Mouse (Mus musculus) layer of hippocampus, adult 11-12 months (tissue): Measurements from ENCODE around the gene Zbtb37.

Source experiments
- DNase-seq: peaks from one replicate; pipeline ENCODE4 v3.0.0; 2022; ENCODE audit warnings: low spot score

Gene Zbtb37

DNA sequence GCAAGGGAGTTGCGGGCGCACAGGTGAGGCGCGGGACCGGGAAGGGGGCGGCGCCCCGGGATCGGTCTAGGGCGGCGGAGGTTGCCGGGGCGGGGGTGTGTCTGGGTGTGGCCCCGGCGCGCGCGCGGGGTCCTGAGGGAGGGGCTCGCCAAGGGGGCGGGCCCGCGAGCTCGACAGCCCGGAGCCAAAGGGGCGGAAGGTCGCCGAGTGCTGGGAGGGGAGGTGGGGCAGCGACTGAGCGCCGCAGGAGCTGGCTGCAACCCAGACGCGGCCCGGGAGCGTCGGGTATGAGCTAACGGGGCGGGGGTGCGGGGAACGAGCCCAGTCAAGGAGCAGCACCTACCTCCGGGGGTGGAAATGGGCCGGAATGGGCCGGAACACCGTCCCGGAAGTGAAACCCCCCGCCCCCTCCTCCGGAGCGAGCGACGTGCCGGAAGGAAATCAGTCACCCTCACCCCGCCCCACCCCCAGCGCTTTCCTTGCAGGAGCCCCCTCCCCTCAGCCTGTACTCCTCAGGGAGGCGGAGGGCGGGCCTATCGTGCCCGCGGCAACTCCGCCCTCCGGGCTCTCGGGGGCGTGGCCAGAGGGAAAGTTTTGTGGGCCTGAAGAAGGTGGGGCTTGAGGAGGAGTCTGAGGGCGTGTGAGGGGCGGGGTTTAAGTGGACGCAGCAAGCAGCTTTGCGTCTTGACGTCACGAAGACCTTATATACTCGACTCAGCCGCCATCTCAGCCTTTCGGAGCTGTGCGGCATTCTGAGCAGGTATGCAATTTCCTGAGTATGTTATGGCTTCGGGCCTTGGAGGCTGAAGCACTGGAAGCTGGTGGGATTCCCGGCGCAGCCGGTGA, at the start of gene Zbtb37:
TSS of gene Zbtb37 (minus strand) at position 415 of the 846 bp plus-strand sequence.
- DNase-seq: peak; percentile 99

DNA sequence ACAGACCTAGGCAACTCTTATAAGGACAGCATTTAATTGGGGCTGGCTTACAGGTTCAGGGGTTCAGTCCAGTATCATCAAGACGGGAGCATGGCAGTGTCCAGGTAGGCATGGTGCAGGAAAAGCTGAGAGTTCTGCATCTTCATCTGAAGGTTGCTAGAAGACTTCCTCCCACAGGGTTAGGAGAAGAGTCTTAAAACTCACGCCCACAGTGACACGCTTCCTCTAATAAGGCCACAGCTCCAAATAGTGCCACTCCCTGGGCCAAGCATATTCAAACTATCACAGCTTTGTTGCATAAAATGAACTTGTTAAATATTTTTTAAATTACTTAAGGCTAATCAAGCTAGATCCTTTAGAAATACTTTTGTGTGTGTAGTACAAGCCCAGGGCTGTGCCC, 42.6 kb upstream of the Zbtb37 start:
- DNase-seq: no peak

DNA sequence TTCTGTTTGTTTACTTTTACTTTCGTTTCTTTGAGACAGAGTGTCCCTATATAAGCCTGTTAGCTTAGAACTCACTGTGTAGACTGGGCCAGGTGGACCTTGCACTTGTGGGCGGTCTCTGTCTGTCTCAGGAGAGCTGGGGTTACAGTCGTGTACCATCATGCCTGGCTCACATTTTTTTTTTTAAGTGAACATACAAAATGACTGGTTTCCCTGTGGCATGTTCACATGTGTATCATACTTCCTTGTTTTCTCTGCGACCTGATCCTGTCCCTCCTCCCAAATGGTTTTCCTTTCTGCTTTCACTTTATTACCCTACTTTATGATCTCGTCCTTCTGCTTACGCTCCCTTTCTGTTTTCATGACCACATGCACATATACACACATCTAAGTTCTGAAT, 41.6 kb upstream of the Zbtb37 start:
- DNase-seq: no peak

DNA sequence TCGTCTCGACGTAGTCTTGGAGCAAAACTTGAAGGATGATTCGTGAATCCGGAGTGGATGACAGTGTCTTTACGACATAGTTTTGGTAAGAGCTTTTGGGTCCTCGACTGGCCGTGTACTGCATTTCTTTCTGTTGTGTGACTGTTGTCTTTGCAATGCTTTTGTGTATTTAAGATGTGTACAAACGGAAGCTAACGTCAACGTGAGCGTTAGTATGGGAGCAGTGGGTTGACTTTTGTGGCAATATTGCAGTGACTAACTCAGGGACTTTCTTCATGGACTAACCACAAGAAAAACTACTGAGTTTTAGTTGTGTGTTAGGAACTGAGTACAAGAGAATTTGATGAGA, 36.6 kb upstream of the Zbtb37 start:
- no peak for DNase-seq

DNA sequence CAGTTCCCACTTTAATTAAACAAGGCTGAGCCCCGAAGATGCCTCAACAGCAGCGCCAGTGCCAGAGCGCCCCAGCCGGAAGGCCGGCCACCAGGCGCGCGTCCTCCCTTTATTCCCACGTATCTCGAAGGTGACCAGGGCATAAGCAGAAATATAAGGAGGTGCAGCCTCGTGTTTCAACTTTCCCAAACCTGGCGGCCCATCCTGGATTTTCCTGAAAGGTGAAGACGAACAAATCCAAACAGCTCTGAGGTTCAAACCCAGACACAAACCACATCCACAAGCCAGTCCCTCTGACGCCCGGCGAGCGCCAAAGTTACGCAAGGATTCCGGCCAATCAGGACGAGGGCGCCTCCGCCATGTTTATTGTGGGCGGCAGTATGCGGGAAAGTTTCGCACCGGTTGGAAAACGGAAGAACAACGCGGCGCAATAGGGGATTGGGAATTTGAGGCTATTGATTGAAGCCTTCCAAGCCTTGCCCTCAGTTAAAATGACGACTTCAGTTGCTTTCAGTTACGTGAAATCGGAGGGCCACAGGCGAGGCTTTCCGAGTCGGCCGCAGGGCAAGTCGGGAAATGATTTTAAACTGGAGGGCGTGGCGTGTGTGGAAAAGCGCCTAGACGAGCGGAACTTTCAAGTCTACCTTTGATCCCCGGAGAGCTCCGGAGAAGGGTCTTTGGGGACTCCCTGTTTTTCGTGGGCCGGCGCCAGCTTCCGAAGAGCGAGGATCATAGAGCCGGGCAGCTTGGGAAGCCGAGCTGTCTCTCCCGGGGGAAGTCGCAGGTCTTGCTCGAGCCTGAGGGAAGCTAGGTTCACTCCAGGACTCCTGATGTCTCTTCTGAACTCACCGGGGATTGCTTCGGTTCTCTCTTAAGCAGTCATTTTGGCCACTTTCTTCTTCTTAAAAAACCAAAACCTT, 36.0 kb upstream of the Zbtb37 start, which contains the start of the genes Dars2 and Cenpl:
TSS of gene Dars2 (minus strand) at position 307 of the 920 bp plus-strand sequence.
TSS of gene Cenpl (plus strand) at position 362 of the 920 bp plus-strand sequence.
- DNase-seq: peak; percentile 97

DNA sequence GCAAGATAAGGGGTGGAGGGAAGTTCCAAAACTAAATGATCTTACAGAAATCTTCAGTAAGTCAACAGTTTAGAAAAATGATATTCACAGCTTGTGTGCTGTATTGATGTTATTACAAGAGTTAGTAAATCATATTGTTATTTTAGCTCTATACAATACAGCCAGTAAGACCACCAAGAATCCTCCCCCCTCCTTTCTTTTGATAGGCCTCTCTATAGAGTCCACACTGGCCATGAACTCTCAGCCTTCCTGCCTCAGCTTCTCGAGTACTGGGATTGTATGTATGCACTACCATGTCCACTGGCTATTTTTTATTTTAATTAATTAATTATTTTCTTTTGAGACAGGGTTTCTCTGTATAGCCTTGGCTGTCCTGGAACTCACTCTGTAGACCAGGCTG, 28.7 kb upstream of the Zbtb37 start:
- no peak for DNase-seq

DNA sequence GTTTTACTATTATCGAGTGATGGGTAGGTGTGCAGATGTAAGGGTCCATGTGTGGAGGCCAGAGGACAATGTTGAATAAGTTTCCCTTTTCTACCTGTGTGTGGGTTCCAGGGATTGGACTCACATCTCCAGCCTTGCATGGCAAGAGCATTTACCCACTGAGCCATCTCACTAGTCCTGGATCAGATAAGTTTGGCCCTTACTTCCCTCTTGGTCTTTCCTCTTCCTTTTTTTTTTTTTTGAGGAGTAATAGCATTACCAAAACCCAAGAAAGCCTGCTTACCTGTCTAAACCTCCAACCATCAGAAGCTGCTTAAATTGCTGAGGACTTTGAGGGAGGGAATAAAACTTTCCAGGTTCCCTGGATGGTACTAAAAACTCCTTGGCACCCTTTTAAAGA, 22.5 kb upstream of the Zbtb37 start:
- no peak for DNase-seq

DNA sequence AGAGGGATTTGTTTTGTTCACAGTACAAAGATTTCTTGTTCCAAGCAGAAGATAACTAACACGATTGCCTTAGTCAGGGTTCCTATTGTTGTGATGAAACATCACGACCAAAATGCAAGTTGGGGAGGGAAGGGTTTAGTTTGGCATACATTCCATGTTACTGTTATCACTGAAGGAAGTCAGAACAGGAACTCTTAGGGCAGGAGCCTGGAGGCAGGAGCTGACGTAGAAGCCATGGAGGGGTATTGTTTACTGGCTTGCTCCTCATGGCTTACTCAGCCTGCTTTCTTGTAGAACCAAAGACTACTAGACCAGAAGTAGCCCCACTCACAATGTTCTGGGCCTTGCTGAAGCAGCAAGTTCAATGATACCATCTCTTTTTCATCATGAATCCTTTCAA, 12.3 kb upstream of the Zbtb37 start:
- DNase-seq: no peak

DNA sequence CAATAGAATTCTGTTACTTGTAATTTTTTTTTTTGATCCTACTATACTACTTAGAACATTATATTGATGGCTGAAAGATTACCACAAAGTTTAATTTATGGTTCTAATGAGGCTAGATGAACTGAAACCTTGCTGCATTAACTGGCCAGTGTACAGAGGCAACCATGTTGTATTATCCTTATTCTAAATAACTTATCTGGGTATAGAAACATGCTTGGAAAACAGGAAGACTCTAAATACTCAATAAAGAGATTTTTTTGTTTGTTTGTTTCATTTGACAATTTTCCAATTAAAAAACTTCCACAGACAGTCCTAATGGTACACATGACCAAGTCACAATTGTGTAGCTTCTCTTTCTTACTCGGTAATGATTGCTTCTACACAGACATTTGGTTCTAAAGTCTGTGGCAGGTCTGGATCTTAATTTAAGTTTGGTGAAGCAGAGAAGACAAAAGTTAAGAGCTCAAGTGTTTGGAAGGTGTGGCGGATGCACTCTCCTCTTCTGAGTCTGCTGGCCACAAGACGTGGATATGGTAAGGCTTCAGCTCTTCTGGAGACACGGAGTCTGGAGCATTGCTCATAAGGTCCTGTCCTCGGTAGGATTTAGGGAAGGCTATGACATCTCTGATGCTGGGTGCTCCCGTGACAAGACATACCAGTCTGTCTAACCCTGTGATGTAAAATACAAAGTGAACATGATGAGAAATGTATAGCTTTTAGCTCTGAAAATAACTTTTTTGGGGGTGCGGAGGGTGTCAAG, 6.8 kb upstream of the Zbtb37 start:
- DNase-seq: no peak

DNA sequence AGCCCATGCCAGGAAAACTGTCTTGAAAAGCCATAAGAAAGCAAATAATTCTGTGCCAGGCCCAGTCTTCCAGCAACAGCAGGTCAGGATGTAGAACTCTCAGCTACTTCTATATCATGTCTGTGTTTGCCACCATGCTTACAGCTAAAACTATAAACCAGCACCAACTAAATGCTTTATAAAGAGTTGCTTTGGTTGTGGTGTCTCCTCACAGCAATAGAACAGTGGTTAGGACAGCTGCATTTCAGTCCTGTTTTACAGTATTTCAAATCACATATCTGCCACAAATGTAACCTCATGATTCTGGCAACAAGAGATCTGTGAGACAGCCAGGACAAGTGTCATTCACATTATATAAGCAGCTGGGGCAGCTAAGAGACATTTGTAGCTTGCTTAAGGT, 6.2 kb upstream of the Zbtb37 start:
- DNase-seq: no peak

DNA sequence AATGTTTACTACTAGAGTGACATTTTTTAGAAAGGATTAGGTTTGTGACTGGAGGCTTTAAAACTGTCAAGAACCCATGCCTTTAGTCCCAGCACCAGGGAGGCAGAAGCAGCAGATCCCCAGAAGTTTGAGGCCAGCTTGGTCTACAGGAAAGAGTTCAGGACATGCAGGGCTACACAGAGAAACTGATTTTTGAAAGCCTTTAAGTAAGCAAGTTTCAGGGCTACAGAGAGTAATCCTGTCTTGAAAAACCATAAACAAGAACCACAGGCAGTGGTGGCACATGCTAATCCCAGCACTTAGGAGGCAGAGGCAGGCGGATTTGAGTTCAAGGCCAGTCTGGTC, 5.7 kb upstream of the Zbtb37 start:
- DNase-seq: no peak

DNA sequence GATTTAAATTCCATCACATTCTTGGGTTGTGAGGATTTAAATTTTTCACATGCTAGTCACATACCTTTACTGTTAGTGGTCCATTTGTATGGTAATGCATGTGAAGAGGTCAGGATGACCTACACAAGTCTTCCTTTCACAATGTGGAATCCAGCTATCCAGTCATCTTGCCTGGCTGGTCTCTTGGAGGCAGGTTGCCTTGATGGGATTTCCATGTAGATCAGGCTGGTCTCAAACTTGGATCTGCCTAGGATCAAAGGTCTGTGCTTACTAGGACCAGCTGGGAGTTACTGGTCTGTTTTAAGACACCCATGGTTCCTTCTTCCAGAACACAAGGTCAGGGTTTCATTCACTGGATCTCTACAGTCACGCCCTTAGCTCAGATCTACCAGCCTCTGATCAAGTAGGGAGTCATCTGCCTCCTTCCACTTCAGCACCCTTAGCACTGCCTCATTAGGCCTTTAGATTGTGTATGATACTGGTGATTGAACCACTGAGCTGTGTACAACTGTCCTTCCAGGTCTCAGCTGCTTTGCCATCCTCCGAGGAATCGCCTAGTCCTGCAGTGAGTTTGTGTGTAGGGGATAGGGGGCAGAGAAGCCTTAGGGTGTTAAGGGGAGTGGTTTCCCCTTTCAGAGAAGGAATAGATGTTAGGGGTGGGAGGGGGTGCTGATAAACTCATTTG, 5.2 kb upstream of the Zbtb37 start:
- DNase-seq: no peak

DNA sequence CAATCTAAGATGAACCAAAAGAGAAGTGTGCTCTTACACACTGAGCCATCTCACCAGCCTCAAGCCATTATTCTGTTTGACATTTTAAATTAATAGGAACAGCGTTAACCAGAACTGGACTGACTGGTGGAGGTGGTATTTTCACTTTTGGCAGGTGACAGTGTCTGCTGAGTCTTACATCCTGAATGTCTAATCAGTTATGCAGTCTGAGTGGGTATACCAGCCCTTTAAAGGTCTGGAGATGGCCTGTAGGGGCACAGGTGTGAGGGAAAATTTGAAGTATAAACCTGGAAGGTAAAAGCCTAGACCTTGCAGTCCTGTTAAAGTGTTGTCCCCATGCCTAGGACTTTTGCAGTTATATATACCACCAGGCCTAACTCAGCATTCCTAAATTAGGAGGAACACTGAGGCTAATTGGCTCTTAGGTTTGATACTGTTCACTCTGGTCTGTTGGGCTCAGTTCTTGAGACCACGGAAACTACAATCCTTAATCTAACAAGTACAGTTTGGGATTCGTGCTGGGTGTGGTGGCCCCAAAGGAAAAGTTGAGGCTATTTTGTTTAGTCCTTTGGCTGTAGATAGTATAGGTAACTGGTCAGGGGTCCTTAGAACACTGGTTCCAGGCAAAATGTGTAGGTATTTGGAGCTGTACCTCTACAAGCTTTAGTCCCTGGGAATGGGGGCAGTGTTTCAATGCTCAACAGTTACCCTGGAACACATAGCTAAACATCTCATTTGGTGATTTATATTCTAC, 4.5 kb upstream of the Zbtb37 start:
- DNase-seq: no peak

DNA sequence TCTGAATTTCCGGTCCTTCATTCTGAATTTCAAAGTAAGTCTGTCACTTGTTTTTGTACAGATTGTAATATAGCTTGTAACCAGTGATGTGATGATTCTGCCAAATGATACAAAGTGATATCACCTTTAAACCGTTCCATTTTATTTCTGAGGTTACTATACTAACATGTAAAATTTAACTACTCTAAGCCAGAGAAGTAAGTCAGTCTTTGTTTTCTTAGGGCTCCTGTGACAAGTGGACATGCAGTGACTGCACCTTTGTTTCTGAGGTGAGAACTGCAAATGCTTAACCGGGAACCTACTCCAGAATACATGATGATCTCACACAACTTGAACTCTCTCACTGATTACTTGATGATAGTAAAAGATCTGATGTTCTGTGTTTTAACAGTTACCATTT, 3.4 kb upstream of the Zbtb37 start:
- DNase-seq: no peak

DNA sequence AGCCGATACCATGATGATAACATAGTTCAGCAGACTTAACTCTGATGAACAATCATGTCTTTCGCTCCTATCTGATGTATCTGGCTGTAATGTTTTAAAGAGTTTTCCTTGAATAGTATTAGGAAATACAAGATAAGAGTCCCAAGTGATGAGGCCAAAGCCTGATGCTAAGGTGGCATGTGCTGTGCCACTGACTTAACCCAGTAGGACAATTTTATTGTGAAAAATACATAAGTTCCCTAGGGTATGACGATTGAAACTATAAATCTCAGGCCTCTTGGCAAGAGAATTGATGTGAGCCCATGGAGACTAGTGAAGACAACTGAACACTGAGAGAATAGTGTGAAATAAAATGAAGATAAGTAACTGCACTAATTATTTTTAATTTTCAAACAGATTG, 3.0 kb upstream of the Zbtb37 start:
- DNase-seq: no peak

DNA sequence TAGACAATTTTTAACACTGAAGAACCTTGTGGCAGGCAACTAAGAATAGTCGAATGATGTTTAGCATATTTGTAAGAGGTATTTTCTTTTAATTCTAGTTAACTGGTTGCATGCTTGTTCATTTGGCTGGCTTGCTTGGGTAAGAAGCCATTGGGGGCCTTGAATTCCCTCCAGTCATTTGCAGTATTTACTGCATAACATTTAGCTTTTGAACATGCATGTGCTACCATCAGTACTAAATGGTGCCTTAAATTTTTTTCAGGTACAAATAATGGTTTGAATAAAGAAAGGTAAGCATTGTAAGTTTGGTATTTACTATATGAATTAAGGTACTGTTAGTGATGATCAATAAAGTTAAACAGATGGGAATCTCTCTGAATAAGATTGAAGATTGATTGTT, 2.4 kb upstream of the Zbtb37 start:
- DNase-seq: no peak

DNA sequence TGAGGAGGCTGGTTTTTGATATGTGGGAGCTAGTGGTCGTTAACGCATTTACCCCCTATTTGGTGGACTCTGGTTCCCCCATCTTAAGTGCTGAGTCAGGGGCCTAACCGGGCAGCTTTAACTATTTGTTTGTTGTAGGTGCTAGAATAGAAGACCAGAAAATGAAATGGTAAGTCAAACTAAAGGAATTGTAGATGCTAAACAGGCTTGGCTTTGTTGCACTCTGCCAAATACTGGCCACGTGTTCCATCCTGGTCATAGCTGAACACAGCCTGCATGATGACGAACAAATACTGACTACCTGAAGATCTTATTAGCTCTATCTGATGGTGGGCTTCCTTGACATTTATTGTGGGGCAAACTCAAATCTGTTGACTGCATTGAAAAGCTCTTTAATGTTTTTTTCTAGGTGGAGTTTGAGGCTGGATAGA, 1.8 kb upstream of the Zbtb37 start:
- no peak for DNase-seq

DNA sequence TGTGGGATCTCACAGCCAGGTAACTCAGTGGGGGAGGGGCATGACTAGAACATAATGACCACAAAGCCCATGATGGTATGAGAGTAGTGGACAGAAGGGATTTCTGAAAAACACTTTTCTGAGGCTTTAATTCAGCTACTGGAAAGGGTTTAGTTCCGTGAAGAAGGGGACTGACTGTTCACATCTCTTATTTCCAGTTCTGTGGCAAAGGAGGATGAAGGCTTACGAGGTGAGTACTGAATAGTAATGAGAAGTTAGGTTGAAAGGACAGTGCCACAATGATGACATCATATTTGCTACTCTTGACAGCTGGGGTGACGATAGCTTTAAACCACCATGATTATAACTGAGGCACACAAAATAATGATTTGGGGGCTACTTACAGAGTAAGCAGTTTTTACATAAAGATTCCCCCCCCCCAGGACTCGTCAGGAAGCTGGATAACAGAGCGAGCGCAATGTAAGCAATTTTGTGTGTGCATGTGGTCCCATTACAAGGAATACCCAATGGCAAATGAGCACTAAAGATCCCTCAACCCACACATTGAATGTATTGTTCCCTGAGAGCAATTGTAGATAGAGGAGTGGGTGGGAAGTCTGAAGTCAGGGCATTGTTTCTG, 1.2 kb upstream of the Zbtb37 start:
- no peak for DNase-seq

DNA sequence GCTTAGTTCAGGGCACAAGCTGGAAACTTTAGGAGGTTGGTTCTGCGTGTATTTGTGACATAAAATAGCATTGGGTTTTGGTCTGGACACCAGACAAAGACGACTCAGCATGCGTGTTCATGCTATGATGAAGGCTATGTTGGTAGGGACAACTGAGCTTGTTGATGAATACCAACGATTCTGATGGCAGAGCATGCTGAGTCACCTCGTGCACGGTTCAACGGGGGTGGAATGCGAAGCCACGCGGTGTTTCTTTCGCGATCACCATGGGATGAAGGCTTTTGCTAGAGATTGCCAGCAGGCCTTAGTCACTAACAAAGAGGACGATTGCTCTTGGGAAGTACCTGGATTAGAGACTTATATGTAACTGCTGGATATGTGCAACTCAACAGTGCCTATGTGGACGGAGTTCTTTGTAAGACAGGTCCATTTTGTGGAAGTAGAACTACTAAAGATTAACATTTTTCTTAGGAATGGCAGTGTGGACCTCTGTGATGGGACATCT, 684 bp upstream of the Zbtb37 start:
- peak; percentile 55 for DNase-seq

DNA sequence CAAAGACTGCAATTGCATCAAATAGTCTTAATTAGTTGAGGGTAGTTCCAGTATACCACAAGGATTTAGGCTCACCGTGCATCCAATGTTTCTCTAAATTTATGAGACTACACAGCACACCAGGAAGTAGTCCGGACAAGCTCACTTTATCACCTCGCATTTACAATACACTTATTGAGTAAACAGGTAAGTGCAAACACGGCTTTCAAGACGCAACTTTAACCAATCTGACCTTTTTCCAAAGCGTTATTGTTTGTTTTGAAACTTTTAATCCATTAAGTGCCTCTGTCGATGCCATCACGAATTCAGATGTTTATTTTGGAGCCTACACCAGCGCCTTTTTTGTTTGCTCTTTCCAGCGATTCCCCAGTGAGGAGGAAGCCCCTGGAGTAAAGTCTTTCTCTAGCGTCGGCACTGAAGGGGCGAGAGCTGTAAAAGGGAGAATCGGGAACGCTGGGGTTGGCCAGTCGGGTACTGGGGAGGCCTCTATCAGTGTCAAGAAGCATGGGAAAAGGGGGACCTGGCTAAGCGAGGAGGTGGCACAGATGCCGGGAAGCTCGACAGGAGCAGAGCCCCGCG, 704 bp downstream of the Zbtb37 start:
- DNase-seq: no peak
